Mouse (Mus musculus): ENCODE measurements around the gene Map7d1. TPM values are rescaled to one million over a fixed set of nuclear protein-coding genes. Genes with fewer than 3 reads are reported as not detected.

Gene Map7d1
- polyA plus RNA-seq (2012), result 279 and 331 TPM in 2 replicates

GRCm38 (mm10) chr4:126256131-126256791 is at the start of gene Map7d1:
Map7d1 (minus strand) TSS chr4:126256343.

GRCm38 (mm10) chr4:126286492-126286891 is 30.3 kb upstream of the Map7d1 start, which contains the start of gene Col8a2:
Col8a2 (plus strand) TSS chr4:126286793.

GRCm38 (mm10) chr4:126262119-126262807 is 6.1 kb upstream of the Map7d1 start, which contains the start of gene Trappc3:
Trappc3 (plus strand) TSS chr4:126262325.

GRCm38 (mm10) chr4:126202303-126203181 is 53.6 kb downstream of the Map7d1 start, which contains the start of gene Thrap3:
Thrap3 (minus strand) TSS chr4:126202760.

Other genes with a start within 250 kb of the Map7d1 start
- gene Csf3r, start 231.8 kb downstream of the Map7d1 start, polyA plus RNA-seq (2012), result 124 and 152 TPM in 2 replicates
- gene Mrps15, start 209.4 kb downstream of the Map7d1 start, polyA plus RNA-seq (2012), result 215 and 226 TPM in 2 replicates
- gene Oscp1, start 197.8 kb downstream of the Map7d1 start, polyA plus RNA-seq (2012), result 2.0 and 2.2 TPM in 2 replicates
- 9.4 and 12.7 TPM in 2 replicates for gene Lsm10, start 159.7 kb downstream of the Map7d1 start, polyA plus RNA-seq (2012)
- gene Stk40, start 152.4 kb downstream of the Map7d1 start, polyA plus RNA-seq (2012), result 43.4 and 46.0 TPM in 2 replicates
- gene Eva1b, start 108.6 kb downstream of the Map7d1 start, polyA plus RNA-seq (2012), result 13.7 and 19.3 TPM in 2 replicates
- 0.52 and 0.73 TPM in 2 replicates for gene Sh3d21, start 92.9 kb downstream of the Map7d1 start, polyA plus RNA-seq (2012)
- gene Thrap3, start 53.6 kb downstream of the Map7d1 start, polyA plus RNA-seq (2012), result 156 and 255 TPM in 2 replicates
- gene Trappc3, start 6.0 kb upstream of the Map7d1 start, polyA plus RNA-seq (2012), result 28.4 and 37.2 TPM in 2 replicates
- gene Col8a2, start 30.4 kb upstream of the Map7d1 start, polyA plus RNA-seq (2012), result 0.03 TPM in 1 of 2 replicates, not detected in the other
- 61.8 and 65.3 TPM in 2 replicates for gene Adprhl2, start 65.4 kb upstream of the Map7d1 start, polyA plus RNA-seq (2012)
- gene Tekt2, start 69.3 kb upstream of the Map7d1 start, polyA plus RNA-seq (2012), result 0.48 TPM in 1 of 2 replicates, not detected in the other
- 3.5 and 6.5 TPM in 2 replicates for gene Ago3, start 173.2 kb upstream of the Map7d1 start, polyA plus RNA-seq (2012)
- gene Ago1, start 212.2 kb upstream of the Map7d1 start, polyA plus RNA-seq (2012), result 9.0 and 12.6 TPM in 2 replicates

Measured in megakaryocyte-erythroid progenitor cell, adult 5 weeks (primary cell).